8 mouse cellular contexts compared by ENCODE assay signal in the genomic region with DNA sequence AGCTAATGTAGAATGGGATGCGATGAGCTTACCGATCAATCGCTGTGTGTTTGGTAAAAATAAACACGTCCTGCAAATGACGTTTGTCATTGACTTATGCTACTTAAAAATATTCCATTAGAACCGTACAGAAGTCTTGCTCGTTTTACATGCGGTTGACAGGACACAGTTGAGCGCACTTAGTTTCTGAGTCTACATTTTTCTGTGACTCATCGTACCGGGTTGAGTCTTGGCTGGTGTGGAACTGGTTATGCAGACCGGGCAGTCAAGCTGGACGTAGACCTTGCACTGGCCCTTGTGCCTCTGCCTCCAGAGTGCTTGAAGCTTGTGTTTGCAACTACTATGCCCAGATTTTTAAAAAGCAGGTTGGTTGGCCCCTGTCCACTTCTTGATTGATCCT. TPM values are rescaled to one million over a fixed set of nuclear protein-coding genes. Genes with fewer than 3 reads are reported as not detected.
DNase-seq lines count a peak whose midpoint lies in the region; ATAC-seq and TF ChIP-seq lines count a peak whose summit lies in the region.

No protein-coding gene starts in this region.

- H3K9me3 ChIP-seq in heart, embryonic 15.5 days (replicated peaks): no peaks in the 10 kb centered on the region
- no peaks in the 10 kb centered on the region for H3K9me3 ChIP-seq in midbrain, postnatal 0 days (ENCODE audit: low read length)

- peak; percentile 5 for DNase-seq in embryo, embryonic 10.5 days (ENCODE audit: low spot score)
- DNase-seq in embryo, embryonic 9.5 days (ENCODE audit: extremely low spot score): no peak
- DNase-seq in 3T3-L1 (ENCODE audit: low read depth, low spot score): peak; percentile 66
- peak; percentile 48 for DNase-seq in brain, adult 2 months (ENCODE audit: low read depth, low spot score)
- peak; percentile 30 to 50 for DNase-seq in kidney, postnatal 4 days
- no peak for DNase-seq in midbrain, postnatal 0 days (ENCODE audit: low spot score)

- H3K36me3 ChIP-seq in heart, embryonic 15.5 days: peaks cover 34% of the 10 kb centered on the region
- peaks cover 24% of the 10 kb centered on the region for H3K36me3 ChIP-seq in midbrain, postnatal 0 days (ENCODE audit: insufficient read depth, low read length)

- H3K4me1 ChIP-seq in heart, embryonic 15.5 days (replicated peaks): peaks cover 11% of the 10 kb centered on the region
- H3K4me1 ChIP-seq in midbrain, postnatal 0 days (ENCODE audit: insufficient read depth, low read length): no peaks in the 10 kb centered on the region

- H3K4me3 ChIP-seq in heart, embryonic 15.5 days: peak overlapping the region; percentile 82
- peak overlapping the region; percentile 97 for H3K4me3 ChIP-seq in midbrain, postnatal 0 days (ENCODE audit: low read depth, low read length)

- WGBS in heart, embryonic 15.5 days: 8% methylated on average over 13 of the region's 13 CpGs
- WGBS in midbrain, postnatal 0 days: 17% methylated on average over 13 of the region's 13 CpGs

- peak overlapping the region; percentile 90 for H3K4me2 ChIP-seq in heart, embryonic 15.5 days
- peak overlapping the region; percentile 87 for H3K4me2 ChIP-seq in midbrain, postnatal 0 days (ENCODE audit: low read depth, low read length, poor library complexity, severe bottlenecking)

- no peak for ATAC-seq in heart, embryonic 15.5 days (replicated peaks; ENCODE audit: insufficient number of reproducible peaks, insufficient read depth, low FRiP score, low read depth)
- ATAC-seq in midbrain, postnatal 0 days (ENCODE audit: low FRiP score): no peak
- ATAC-seq in erythroid progenitor cell, adult 5-6 weeks (replicated peaks; ENCODE audit: low FRiP score, poor library complexity, severe bottlenecking): no peak

- peak overlapping the region; percentile 89; the same call in 1 of the 2 replicates for H3K27ac ChIP-seq in heart, embryonic 15.5 days
- peak overlapping the region; percentile 84; the same call in 1 of the 2 replicates for H3K27ac ChIP-seq in midbrain, postnatal 0 days (ENCODE audit: low read depth, low read length)

- H3K27me3 ChIP-seq in heart, embryonic 15.5 days: no peaks in the 10 kb centered on the region
- H3K27me3 ChIP-seq in midbrain, postnatal 0 days (ENCODE audit: insufficient read depth, low read length): no peaks in the 10 kb centered on the region

- no peak for TF ChIP-seq CTCF in midbrain, postnatal 0 days (IDR thresholded peaks at IDR 0.05)

- peak overlapping the region; percentile 88 for H3K9ac ChIP-seq in heart, embryonic 15.5 days
- peak overlapping the region; percentile 95 for H3K9ac ChIP-seq in midbrain, postnatal 0 days (replicated peaks; ENCODE audit: low read length, poor library complexity, severe bottlenecking)

RNA-seq across cellular contexts. Expression of a gene that starts 1.0 kb away (rescaled TPM):
- polyA plus RNA-seq in heart, embryonic 15.5 days (2015; fragmentation: Nextera tagmentation; extraction: Ambion mirVana): 10.9 and 12.8 TPM in 2 replicates
- 25.6 and 33.2 TPM in 2 replicates for total RNA-seq in midbrain, postnatal 0 days (2014; rRNA removed)
- 9.3 and 10.5 TPM in 2 replicates for polyA plus RNA-seq in midbrain, postnatal 0 days (2015; fragmentation: Nextera tagmentation; extraction: Ambion mirVana)
- 13.4 and 19.8 TPM in 2 replicates for total RNA-seq in erythroid progenitor cell, adult 5-6 weeks (2015; ENCODE audit: low replicate concordance)
- total RNA-seq in erythroid progenitor cell, adult 5-6 weeks (2017; ENCODE audit: low replicate concordance): 26.3 and 74.8 TPM in 2 replicates

RNA-seq across cellular contexts. Expression of a gene that starts 36.3 kb away (rescaled TPM):
- polyA plus RNA-seq in heart, embryonic 15.5 days (2015; fragmentation: Nextera tagmentation; extraction: Ambion mirVana): not detected in 2 replicates
- not detected in 2 replicates for total RNA-seq in midbrain, postnatal 0 days (2014; rRNA removed)
- polyA plus RNA-seq in midbrain, postnatal 0 days (2015; fragmentation: Nextera tagmentation; extraction: Ambion mirVana): 0.29 and 0.38 TPM in 2 replicates
- not detected in 2 replicates for total RNA-seq in erythroid progenitor cell, adult 5-6 weeks (2015; ENCODE audit: low replicate concordance)
- total RNA-seq in erythroid progenitor cell, adult 5-6 weeks (2017; ENCODE audit: low replicate concordance): not detected in 2 replicates

RNA-seq across cellular contexts. Expression of a gene that starts 41.6 kb away (rescaled TPM):
- polyA plus RNA-seq in heart, embryonic 15.5 days (2015; fragmentation: Nextera tagmentation; extraction: Ambion mirVana): 0.05 TPM in 1 of 2 replicates, not detected in the other
- 0.09 TPM in 1 of 2 replicates, not detected in the other for total RNA-seq in midbrain, postnatal 0 days (2014; rRNA removed)
- not detected in 2 replicates for polyA plus RNA-seq in midbrain, postnatal 0 days (2015; fragmentation: Nextera tagmentation; extraction: Ambion mirVana)
- not detected in 2 replicates for total RNA-seq in erythroid progenitor cell, adult 5-6 weeks (2015; ENCODE audit: low replicate concordance)
- total RNA-seq in erythroid progenitor cell, adult 5-6 weeks (2017; ENCODE audit: low replicate concordance): 1.2 TPM in 1 of 2 replicates, not detected in the other

Comparison
In these comparisons a context has a peak if more than half of its experiments do, and no peak if none do; other contexts are left out.
1. DNase-seq: peak in embryo, embryonic 10.5 days (single experiment), 3T3-L1 (single experiment), brain, adult 2 months (single experiment) and kidney, postnatal 4 days (2 of 2); none in embryo, embryonic 9.5 days (single experiment) and midbrain, postnatal 0 days (single experiment).